Mouse (Mus musculus) macrophage (primary cell): ENCODE measurements around the gene Tenm4. TPM values are rescaled to one million over a fixed set of nuclear protein-coding genes. Genes with fewer than 3 reads are reported as not detected.

Experiments used
- H3K27ac ChIP-seq: fragments of 350-480 bp; formaldehyde crosslinking; 2 replicates; pipeline ENCODE4 v1.9.0; 2021
- H3K36me3 ChIP-seq: fragments of 350-480 bp; formaldehyde crosslinking; 2 replicates; pipeline ENCODE4 v1.9.0; 2021; ENCODE audit errors: inconsistent target
- H3K4me3 ChIP-seq: fragments of 350-480 bp; formaldehyde crosslinking; 2 replicates; pipeline ENCODE4 v1.9.0; 2021; ENCODE audit errors: inconsistent target
- H3K79me2 ChIP-seq: fragments of 350-480 bp; formaldehyde crosslinking; 2 replicates; pipeline ENCODE4 v1.9.0; 2021; ENCODE audit errors: inconsistent target
- WGBS: methylation state at CpG from one replicate; pipeline ENCODE4 v1.1.7; 2026; ENCODE audit warnings: inconsistent platforms; ENCODE audit not compliant: missing documents; 5-methylcytosine and 5-hydroxymethylcytosine counted together
- polyA plus RNA-seq: library from polyadenylated mRNA; stranded (reverse); fragments of 250-400 nt; gene quantifications from 3 replicates; pipeline ENCODE4 v1.2.4, GENCODE M21; 2018; ENCODE audit warnings: inconsistent platforms

Tenm4 gene
- polyA plus RNA-seq, 1 experiment from 2014 or later = 1.3 TPM

GRCm38 (mm10) chr7:96502321-96502973 is 331.4 kb downstream of the Tenm4 start:
- Histone ChIP-seq H3K36me3 (no peaks in the 10 kb centered on the region), H3K79me2 (no peaks in the 10 kb centered on the region), H3K4me3 (no peak overlapping the region), H3K27ac (no peak overlapping the region)
- 74% methylated on average over 9 of the region's 11 CpGs for WGBS

- 90% methylated on average over 6 of the region's 6 CpGs for WGBS
- H3K27ac ChIP-seq = no peak overlapping the region
- H3K4me3 ChIP-seq = no peak overlapping the region
- no peaks in the 10 kb centered on the region for H3K79me2 ChIP-seq
- H3K36me3 ChIP-seq = no peaks in the 10 kb centered on the region
Measured at GRCm38 (mm10) chr7:96505538-96505937, 334.5 kb downstream of the Tenm4 start.

- no peaks in the 10 kb centered on the region for H3K79me2 ChIP-seq
- no peak overlapping the region for H3K4me3 ChIP-seq
- 87% methylated on average over 8 of the region's 8 CpGs for WGBS
- H3K36me3 ChIP-seq = no peaks in the 10 kb centered on the region
- no peak overlapping the region for H3K27ac ChIP-seq
Measured at GRCm38 (mm10) chr7:96507046-96507445, 336.0 kb downstream of the Tenm4 start.

DNA sequence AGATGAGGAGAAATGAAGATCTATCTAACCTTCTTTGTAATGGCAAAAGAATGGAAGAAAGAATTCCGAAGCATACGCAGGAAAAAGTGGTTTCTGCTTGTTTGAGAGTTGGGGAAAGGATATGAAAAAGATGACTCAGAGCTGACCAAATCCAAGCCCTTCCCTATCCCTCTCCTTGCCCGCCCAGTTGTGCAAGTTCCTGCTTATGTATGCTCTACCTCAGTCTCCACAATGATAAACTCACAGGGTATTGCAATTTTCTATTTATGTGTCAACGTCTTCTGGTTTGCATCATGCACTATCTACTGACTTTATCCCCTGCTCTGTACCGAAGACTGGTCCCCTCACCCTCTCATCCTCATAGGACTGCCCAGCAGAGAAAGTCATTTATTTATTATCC is 339.4 kb downstream of the Tenm4 start:
- Histone ChIP-seq H3K36me3 (no peaks in the 10 kb centered on the region), H3K79me2 (no peaks in the 10 kb centered on the region), H3K4me3 (no peak overlapping the region), H3K27ac (no peak overlapping the region)
- WGBS = 80% methylated on average over 5 of the region's 5 CpGs

DNA sequence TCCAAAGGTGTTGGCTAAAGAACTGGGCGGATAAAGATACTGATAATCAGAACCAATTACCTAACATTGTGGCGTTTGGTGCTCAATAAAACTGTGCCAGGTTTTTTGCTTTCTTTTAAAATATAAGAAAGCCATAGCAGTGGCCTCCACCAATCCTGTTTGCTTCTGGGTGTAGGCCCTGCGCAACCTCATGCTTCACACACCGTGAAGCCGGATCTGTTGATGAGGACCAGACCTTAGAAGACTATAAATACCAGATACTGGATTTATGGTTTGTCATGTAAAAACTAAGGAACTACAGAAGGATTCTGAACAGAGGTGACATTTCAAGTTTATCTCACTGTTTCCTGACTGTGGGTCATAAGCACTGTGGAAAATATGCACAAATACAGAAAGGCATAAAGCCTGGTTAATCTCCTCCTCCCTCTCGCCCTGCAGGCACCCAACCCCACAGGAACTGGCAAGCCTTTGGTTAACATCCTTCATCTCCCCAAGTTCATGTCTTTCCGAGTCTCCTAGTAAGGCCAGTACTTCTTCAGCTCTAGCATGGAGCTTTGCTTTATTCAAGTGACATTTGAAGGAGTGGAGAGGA is 340.1 kb downstream of the Tenm4 start:
- Histone ChIP-seq H3K27ac (no peak overlapping the region), H3K4me3 (no peak overlapping the region), H3K79me2 (no peaks in the 10 kb centered on the region), H3K36me3 (no peaks in the 10 kb centered on the region)
- 89% methylated on average over 7 of the region's 7 CpGs for WGBS

- Histone ChIP-seq H3K79me2 (no peaks in the 10 kb centered on the region), H3K36me3 (no peaks in the 10 kb centered on the region), H3K27ac (no peak overlapping the region), H3K4me3 (no peak overlapping the region)
- 94% methylated on average over 14 of the region's 14 CpGs for WGBS
Measured at GRCm38 (mm10) chr7:96511953-96512511, 341.0 kb downstream of the Tenm4 start.

- no peaks in the 10 kb centered on the region for H3K79me2 ChIP-seq
- 0% methylated on average over 2 of the region's 2 CpGs for WGBS
- no peak overlapping the region for H3K4me3 ChIP-seq
- no peaks in the 10 kb centered on the region for H3K36me3 ChIP-seq
- no peak overlapping the region for H3K27ac ChIP-seq
Measured at GRCm38 (mm10) chr7:96519216-96519615, 348.2 kb downstream of the Tenm4 start.

GRCm38 (mm10) chr7:96521956-96522355 is 350.9 kb downstream of the Tenm4 start:
- Histone ChIP-seq H3K36me3 (no peaks in the 10 kb centered on the region), H3K79me2 (no peaks in the 10 kb centered on the region), H3K27ac (no peak overlapping the region), H3K4me3 (no peak overlapping the region)
- 90% methylated on average over 7 of the region's 7 CpGs for WGBS

- H3K36me3 ChIP-seq = no peaks in the 10 kb centered on the region
- H3K4me3 ChIP-seq = no peak overlapping the region
- H3K27ac ChIP-seq = no peak overlapping the region
- 84% methylated on average over 2 of the region's 2 CpGs for WGBS
- H3K79me2 ChIP-seq = no peaks in the 10 kb centered on the region
Measured at GRCm38 (mm10) chr7:96523673-96524072, 352.6 kb downstream of the Tenm4 start.

DNA sequence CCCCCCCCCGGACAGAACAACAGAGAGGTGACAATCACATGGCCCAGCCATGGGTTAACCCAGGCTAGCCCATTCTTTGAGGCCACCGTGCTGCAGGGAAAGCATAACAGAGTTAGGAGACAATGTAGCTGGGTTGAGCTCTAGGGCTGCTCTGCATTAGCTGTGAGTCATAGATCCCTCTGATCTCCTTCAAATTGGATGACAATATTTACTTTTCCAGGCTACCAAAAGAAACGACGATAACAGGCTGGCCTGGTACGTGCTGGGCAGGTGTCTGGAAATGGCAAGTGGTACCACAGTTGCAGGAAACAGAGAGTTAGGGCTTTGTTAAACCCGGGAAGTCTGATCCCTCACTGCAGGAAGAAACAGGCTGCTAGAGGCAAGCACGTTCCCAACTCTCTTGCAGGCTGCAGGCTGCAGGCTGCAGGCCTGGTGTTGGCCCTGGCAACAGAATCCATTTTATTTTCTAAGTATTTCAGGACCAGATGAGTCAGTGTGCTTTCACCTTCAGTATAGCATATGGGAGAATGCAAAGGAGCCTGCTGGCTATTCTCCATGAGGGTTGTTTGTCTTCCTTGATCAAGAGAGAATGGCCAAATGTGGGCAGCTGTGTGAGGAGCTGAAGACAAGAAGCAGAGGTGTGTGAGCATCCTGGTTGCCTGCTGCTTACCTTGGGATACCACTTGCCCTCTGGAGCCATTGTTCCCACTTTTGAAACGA is 353.6 kb downstream of the Tenm4 start:
- 66% methylated on average over 8 of the region's 8 CpGs for WGBS
- H3K36me3 ChIP-seq = no peaks in the 10 kb centered on the region
- no peak overlapping the region for H3K27ac ChIP-seq
- no peak overlapping the region for H3K4me3 ChIP-seq
- no peaks in the 10 kb centered on the region for H3K79me2 ChIP-seq

DNA sequence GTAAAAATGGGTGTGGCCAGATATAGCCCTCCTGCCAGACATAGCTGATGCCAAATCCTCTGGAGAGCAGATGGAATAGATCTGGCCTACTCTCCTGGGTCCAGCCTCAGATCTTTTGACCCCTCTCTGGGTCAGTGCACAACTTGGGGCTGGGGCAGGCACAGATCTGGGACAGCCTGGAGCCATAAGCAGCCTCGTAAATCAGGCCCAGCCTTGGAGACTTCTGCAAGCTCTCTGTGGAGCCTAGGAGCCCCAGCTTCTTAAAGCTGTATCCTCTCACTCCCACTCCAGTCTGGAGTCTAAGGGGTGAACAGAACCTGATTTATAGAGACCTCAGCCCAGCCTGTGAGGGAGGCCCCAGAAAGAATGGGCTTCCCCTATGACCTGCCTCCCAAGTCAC is 354.3 kb downstream of the Tenm4 start:
- 94% methylated on average over 1 of the region's 1 CpGs for WGBS
- H3K4me3 ChIP-seq = no peak overlapping the region
- no peaks in the 10 kb centered on the region for H3K79me2 ChIP-seq
- H3K36me3 ChIP-seq = no peaks in the 10 kb centered on the region
- no peak overlapping the region for H3K27ac ChIP-seq

DNA sequence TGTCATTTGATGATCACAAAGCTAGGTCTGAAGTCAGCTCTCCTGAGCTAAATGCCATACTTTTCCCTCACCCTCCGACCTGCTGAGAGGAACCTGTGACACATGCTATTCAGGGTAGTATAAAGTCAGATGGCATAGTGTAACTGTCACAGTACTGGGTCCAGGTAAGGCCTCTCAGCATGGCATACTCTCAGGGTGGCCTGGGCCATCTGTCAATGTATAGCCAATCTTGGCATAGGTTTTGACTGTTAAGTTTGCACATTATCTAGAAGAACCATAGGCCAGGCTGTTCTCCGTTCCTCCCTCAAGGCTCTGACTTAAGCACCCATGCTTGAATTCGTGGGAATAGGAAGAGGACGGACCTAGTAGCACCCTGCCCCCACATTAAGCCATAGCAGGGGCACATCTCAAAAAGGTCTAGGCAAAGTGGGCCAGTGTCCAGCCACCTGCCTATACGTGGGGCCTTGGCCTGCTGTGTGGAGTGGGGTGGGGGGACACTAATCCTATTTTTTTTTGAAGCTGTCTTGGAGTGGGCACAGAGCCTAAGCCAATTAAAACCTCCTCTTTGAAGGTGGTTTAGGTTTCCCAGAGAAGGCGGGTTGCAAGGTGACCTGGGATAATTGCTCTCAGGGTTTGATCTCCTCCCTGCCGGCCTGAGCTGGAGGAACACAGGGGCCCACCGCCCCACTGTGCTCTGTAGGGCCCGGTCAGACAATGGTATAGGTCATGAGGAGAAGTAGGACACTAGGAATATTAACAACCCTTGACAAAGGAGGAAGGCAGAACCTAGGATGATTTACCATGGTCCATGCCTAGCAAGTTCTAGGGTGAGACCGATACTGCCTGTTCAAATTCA is 359.8 kb downstream of the Tenm4 start:
- no peak overlapping the region for H3K27ac ChIP-seq
- no peaks in the 10 kb centered on the region for H3K36me3 ChIP-seq
- no peaks in the 10 kb centered on the region for H3K79me2 ChIP-seq
- no peak overlapping the region for H3K4me3 ChIP-seq
- WGBS = 87% methylated on average over 10 of the region's 10 CpGs

DNA sequence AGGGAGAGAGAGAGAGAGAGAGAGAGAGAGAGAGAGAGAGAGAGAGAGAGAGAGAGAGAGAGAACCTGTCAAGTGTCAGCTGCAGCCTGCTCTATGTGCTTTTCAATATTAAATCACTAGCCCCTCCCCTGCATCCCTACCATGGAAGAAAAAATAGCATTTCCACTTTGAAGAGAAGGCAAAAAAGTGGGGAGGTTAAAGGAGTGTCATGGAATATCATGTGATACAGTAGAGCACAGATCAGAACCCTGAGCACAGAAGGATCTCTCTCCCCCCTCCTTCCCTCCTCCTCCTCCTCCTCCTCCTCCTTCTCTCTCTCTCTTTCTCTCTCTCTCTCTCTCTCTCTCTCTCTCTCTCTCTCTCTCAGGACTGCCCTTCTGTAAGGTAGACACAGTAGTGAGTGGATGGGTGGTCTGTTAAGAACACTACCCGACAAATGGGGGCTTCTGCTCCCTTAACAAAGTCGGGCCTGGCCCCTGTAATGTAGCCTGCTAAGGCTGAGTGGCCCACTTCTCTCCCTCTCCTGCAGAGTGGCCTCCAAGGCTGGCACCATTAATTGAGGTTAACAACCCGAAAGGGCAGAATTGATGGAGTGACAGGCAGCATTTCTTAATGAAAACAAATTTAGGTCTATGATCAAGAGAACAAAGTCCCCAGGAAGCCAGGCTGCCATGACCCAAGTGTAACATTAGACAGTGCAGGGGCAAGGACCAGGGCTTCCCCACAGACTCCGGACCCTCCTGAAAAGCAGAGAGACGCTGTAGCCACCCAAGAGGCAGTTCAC is 361.1 kb downstream of the Tenm4 start:
- Histone ChIP-seq H3K27ac (no peak overlapping the region), H3K79me2 (no peaks in the 10 kb centered on the region), H3K4me3 (no peak overlapping the region), H3K36me3 (no peaks in the 10 kb centered on the region)
- 84% methylated on average over 5 of the region's 5 CpGs for WGBS
